Mouse (Mus musculus): ENCODE data around the gene Creg1.
A peak's percentile ranks its signal among the peaks of the same experiment; 100 is the strongest.

Gene Creg1

DNA sequence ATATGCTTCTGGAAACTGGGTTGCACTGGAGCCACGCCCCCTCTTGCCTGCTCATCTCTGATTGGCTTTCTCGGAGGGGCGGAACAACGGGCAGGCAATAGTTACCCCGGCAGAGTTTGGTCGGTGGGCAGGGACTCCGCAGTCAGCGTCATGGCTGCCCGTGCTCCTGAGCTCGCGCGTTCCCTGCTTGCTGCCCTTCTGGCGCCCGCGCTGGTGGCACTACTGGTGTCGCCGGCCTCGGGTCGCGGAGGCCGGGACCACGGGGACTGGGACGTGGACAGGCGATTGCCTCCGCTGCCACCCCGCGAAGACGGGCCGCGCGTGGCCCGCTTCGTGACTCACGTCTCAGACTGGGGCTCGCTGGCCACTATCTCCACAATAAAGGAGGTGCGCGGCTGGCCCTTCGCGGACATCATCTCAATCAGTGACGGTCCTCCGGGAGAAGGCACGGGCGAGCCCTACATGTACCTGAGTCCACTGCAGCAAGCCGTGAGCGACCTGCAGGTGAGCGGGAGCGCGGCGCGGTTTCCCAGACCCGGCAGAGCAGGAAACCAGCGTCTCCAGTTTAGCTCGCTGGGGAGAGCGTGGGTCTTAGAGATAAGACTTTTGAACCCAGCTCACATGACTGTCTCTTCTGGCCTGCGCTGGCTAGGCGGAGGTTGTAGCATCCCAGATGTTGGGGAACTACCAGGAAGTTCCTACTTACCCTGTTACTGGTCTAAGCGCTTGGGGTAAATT lies at the start of gene Creg1:
Creg1 (plus strand) TSS at position 112 of the 738 bp plus-strand sequence.
- peak; percentile 95 for DNase-seq

DNA sequence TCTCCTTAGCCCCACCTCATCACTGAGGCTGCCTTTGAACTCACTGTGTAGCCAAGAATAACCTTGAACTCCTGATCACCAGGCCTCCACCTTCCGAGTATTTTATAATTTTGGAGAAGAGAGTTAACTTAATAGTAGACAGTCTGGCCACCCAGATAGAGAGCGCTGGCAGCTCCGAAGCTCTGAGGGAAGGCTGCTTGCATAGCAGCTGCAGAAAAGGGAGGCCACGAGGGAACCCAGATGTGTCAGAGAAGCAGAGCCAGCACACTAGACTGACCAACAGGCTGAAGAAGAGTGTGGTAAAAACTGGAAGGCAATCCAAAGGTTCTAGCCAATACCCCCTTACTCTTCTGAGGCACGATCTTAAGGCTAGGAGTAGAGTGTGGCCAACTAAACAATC lies 49.7 kb upstream of the Creg1 start:
- no peak for DNase-seq

DNA sequence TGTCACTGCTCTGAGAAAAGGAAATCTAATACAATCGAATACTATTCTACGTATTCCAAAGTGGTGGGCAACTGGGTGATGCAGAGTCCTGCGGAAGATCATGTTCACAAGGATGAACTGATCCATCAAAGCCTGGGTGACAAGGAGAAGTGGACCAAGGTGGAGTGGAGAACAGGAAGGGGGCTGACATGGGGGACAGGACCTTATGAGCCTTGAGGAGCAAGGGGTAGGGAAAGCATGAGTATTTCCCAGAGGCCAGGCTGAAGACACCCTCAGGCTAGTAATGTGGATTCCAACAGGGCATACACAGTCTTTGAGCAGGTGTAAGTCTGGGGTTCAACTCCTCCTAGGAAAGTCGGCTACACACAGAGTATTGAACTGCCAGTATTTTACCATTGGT lies 47.1 kb upstream of the Creg1 start:
- no peak for DNase-seq

DNA sequence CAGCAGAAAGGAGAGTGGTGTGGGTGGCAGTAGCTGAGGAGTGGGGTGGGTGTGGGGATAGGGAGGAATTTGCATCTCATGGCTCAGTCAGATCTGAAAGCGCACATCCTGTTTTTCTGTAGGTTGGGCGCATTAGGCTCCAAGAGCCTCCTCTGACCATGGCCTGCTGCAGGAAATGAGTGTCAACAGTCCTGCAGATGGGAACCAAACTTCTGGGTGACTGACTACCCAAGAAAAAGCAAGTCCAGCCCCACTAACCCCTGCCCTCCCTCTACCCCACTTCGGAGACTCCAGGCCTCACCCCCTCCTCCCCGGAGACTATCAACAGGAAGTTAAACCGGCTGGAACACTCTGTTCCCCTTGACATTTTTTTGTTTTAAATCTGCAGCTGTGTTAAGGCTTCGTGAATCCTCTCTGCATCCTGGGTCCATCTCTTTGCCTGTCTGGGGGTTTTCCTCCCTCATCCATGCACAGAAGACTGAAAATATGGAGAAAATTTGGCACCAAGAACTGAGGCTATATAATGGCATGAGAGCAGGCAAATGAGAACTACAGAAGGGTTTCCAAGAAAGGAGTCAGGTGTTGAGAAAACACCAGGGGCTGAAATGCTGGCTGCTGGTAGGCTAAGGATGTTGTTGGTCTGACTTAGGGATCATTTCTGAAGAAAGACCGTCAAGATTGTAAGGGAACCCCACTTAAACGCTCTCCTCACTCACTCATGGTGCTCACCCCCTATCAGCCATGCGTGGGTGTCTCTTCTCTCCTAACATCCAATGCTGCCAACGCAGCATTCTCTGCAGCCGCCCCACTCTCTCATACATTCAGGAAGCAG lies 45.6 kb upstream of the Creg1 start:
- no peak for DNase-seq

DNA sequence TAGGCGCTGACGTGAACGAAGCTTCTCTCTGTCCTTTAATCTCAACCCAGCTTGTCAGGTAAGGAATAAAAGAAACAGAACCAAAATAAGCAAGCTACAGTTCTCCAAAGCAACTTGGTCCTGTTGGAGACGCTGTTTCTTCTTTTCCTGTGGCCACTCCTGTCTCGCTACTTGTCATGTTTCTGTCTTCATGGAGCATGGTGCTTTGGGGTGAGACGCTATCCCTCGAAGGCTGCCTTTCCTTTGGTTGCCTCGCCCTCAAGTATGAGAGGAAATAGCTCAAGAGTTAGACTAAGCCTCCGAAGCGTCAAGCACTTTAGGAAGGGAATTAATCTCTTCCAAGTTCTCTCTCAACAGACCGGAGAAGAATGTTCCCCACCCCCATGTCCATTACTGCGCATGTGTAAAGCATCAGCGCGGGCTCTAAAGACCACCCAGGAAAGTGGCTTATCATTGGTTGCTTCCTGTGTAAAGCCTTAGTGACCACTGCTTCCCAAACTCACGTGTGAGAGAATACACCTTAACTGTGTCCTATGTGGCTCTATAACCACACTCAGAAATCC lies 44.9 kb upstream of the Creg1 start:
- DNase-seq: no peak

DNA sequence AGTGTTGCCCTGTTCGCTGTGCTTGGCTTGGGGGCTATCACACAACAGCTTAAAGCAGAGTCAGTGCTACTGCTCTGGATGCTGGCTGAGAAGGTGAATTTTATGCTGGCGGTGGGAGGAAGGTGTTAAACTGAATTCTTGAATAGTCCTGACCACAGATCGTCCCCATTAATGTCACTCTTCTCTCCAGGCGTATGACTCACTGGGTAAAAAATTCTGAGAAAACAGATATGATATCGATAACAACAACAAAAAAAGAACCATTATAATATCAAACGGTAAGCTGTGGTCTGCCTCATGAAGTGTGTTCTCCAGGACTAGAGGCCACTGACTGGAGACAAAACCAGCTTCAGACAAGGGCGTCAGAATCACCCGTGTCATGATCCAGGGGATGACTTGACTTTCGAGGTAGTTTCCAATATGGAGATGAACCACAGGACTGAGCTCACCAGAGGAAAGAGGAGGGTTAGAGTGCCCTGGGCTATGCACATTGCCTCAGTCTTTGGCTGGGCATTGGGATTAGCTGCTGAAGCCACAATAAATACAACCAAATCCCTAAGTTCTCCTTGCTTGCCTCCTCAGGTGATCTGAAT lies 40.9 kb upstream of the Creg1 start:
- DNase-seq: no peak

DNA sequence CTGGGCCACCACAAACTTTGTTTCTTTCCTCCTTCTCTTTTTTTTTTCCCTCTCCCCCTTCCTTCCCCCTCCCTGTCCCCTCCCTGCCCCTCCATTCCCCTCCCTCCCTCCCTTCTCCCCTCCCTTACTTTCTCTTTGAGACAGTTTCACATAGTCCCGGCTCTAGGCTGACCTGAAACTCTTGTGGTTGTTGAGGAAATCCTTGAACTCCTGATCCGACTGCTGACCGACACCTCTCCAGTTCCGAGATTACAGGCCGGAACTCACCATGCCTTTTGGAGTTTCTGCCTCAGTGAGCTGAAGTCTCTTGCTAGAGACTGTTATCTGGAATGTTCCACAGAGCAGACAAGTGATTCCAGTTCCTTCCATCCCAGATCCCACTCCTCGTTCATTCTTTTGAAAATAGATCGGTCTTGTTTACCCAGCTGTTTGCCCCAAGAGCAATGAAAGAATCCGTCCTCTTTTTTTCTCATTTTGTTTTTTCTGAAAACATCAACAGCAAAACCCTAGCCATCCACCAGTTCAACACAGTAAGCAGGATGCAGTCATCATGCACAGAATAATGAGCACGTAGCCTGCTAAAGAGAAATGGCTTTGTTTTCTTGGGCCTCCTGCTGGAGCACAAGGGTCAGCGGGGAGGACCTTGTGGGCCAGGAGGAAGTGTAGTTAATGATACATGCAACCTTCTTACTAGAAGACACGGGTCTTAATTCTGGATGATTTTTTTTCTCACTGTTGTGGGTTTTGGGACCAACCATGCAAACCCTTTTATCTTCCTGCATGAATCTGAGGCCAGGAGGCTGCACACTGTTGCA lies 39.1 kb upstream of the Creg1 start:
- no peak for DNase-seq

DNA sequence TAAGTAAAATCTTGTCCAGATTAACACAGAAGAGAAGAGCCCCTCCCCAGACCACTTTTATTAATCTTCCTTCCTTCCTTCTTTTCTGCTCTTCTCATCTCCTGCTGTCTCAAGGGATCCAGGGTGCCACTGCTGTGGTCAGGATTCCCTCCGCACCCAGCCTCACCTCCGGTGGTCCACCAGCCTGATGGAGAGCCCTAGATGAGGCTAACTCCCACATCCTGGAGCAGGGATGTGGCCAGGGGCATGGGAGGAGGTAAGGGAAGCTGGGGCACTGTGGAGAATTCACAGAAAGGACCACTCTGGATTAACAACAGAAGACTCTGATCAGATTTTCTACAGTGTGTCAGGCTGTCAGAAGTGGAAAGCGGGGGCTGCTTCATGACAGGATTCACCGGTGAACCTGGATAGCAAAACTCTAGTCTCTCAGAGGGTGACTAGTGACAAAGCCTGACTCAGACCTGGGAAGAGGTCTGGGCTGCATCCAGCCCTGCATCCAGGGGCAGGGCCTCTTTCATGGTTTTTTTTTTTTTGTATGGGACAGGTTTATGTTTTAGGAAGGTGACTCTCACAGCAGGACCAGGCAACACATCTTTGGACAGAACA lies 38.4 kb upstream of the Creg1 start:
- no peak for DNase-seq

DNA sequence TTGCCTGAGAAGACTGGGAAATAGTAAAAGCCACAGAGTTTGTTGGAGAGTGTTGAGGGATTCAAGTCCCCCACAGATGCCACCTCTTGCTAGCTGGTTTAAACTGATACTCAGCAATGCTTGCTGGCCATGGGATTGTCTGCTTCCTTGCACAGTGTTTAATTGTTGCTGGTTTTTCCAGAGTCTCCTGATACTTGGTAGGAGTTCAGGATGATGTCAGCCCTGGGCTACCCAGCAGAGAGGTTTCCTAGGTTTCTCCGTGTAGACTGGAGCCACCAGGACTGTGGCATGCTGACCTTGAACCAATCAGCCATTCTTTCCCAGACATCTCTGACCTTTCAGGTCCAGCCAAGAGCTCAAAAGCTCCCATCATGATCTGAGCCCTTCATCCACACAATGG lies 36.6 kb upstream of the Creg1 start:
- DNase-seq: no peak

DNA sequence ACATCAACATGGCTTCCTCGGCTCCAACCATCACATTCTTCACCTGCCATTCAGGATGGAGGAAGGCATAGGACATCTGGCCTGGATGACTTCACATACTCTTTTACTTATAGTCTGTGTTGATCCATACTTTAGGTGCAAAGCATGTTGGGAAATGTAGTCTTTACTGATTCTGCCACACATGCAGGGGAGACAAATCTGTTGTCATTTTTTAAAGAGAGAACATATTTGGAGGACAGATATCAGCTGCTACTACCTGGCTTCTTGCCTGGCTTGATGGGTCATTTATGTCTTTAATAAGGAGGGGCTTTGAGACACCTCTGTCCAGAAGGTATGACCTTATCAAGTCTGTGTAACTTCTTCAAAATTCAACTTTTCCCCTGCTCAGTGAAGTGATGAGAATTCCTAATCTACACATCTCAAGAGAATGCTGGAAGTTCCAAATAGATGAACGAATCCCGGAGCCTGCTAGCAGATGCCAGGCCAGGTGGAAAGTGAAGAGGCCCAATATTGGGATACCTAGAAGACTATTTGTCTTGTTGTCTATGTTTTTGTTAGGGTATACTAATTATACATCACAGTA lies 35.4 kb upstream of the Creg1 start:
- DNase-seq: no peak

DNA sequence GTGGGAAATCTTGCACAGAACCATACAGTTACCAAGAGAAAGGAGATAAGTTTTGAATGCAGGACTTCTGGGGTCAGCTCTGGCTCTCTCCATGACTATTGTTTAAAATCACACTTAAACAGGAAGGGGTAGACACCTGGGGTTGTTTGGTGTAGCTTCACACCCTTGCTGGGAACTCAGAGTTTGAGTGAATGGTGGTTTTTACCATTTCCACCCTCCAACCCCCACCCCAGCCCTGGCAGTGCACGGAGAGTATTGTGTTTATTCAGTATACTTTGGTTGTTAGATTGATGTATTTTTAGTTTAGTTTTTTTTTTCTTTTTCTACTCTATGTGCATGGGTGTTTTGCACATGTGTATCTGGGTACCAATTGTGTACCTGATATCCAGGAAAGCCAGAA lies 33.4 kb upstream of the Creg1 start:
- no peak for DNase-seq

DNA sequence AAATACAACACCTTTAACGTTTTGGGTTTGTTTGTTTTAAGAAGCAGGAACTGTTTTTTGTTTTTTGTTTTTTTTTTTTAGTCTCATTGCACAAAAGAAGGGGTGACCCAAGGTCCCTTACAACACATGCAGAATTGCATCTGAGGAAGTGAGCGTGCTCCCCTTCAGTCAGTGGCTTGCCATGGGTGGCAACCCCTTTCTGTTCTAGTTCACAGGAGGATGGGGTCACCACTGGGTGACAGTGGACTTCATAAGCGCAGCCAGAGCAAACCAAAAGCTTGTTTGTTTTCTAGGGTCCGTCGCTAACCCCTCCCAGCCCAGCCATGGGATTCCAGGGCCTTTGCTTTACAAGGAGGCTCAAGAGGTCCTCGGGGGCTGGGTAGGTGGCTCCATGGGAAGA lies 32.0 kb upstream of the Creg1 start:
- DNase-seq: no peak

DNA sequence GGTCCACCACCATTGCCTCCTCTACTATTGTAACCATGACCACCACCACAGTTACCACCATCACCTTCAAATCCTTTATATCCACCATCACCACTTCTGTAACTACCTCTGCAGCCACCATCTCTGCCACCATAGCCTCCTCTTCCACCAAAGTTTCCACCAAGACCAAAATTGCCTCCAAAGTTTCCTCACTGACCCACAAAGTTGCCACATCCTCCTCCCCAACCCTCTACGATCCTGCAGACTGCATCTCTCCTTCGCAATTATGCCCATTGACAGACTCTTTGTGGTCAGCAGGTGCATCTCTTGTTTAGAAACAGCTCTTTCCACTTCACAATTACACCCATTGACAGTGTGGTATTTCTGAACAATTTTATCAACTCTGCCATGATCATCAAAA lies 28.7 kb upstream of the Creg1 start:
- no peak for DNase-seq

DNA sequence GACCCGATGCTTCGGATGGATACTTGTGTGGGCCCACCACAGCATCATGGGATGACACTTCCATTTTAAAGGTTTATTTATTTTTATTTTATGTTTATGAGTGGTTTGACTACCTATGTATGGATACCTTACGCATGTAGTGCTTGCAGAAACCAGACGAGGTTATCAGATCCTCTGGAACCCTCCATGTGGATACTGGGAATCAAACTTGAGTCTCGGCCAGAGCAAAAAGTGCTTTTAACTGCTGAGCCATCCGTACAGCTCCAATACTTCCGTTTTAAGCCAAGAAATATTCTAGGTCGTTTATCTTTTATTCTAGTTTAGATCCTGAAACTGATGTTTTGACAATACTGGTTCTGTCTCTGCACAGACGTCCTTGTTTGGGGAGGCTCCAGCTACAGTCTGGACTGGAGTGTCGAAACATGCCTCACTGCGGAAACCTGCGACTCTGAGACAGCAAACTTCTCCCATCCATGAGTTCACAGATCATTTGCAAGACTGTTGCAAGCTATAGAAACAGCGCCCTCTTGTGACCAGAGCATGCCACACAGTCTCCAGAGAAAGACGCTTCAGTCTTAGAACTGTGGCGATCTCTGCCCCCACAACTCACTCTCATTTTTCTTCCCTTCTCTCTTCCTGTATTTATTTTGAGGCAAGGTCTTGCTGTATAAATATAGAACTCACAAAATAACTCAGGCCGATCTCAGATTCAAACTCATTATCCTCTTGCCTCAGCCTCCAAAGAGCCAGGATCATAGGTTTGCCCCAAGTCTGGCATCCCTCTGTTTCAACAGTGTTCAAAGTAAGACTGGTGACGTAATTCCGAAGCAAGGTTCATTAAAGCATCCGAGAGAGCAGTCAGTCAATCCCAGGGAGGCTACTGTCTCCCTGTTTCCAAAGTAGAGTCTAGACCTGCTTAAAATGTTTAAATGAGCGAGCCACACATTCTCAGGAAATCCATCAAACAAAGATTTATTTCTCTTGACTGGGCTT lies 27.4 kb upstream of the Creg1 start:
- DNase-seq: peak; percentile 69

DNA sequence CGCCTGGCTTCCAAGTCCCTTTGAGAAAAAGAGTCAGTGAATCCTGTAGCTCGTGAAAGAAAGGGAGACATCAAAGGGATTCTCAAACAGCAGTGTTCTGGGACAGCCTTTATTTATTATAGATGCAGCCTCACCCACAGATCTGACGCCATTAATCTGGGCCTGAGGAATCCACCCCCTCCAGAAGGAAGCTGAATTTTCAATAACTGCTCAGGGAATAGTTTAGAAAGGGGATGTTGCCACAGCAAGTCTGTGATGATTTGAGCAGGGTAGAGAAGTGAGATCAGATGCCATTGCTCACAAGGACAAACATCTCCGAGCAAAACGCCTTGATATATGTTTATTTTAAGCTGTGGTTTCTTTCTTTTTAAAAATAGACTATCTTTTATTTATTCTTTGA lies 26.1 kb upstream of the Creg1 start:
- no peak for DNase-seq

DNA sequence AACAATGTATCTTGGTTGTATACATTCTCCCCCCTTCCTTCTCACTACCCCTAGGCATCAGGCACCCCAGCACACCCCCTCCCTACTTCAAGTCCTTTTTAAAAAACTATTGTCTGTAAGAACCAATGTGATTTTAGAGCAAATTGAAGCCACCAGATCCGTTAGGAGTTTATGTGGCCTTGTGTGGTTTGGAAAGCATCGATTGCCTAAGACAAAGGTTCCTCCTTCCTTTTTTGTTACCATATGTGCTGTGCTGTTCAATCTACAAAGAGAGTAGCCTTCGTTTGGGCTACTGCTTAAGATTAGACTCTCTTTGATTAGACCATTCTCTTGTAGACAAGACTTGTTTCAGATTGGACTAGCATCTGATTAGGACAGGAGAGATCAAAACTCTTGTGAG lies 25.7 kb upstream of the Creg1 start:
- no peak for DNase-seq

DNA sequence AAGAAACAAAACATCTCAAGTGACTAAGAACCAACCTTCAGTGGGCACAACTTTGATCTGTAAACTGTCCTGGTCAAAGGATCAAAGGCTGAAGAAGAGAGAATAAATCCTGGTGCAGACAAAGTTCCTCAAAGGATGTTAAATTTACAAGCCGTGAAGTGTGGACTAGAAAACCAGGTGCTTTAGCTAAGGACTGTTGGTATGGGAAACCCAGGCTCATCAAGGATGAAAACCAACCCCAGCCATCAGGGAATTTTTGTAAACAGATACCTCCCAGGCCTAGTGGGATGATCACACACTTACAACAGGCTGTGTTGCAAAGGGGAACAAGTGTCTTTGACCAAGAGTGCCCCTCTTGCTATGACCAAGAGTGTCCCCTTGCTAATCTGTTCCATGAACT lies 24.6 kb upstream of the Creg1 start:
- DNase-seq: no peak

DNA sequence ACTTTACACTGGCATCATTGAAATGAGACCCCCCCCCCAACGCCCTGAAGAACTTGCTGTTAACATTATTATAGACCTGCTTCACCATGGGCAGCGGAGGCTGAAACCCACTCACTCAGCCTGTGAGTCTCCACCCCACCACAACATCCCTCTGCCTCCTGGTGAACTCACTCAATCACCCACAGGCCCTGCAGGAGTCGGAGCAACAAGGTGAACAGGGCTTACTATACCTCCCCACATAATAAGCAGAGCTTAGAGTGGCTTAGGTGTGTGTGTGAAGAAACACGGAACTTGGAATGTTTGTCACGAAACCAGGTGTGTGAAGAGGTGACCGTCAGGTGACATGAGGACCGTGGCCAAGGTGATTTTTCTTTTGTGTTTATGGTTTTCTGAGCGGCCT lies 21.6 kb upstream of the Creg1 start:
- DNase-seq: no peak

DNA sequence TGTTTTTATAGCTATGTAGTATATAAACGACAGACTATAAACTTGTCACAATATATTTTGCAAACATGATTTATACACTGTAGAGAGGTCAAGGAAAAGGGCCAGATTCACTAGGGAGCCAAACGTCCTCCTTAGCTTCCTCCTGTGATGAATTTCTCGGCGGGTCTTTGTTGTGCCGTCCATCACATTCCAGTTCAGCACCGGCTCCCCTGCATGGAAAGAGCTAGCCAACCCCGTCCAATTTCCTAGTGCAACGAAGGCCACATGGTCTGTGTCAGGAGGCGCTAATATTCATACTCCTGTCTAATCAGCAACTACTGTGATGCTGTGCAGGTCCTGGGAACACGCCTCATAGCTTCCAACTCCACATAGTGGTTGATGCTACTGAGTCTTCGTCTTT lies 15.5 kb upstream of the Creg1 start:
- DNase-seq: no peak

DNA sequence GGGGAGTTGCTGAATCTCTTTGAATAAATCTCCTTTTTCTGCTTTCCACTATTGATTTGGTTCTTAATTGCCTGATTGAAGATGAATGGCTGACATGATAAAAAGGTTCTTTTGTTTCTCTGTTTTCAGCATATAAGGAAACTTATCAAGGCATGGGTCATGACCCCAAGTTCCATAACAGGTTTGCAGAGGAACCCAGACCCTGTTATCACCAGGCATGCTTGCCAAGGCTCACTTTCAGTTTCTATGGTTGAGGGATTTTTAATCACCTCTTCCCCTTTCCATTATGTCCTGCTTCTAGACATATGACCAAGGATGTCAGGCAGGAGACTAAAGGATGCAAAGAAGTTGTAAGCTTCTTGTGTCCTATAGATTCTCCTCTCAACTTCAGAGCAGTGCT lies 12.4 kb upstream of the Creg1 start:
- no peak for DNase-seq

DNA sequence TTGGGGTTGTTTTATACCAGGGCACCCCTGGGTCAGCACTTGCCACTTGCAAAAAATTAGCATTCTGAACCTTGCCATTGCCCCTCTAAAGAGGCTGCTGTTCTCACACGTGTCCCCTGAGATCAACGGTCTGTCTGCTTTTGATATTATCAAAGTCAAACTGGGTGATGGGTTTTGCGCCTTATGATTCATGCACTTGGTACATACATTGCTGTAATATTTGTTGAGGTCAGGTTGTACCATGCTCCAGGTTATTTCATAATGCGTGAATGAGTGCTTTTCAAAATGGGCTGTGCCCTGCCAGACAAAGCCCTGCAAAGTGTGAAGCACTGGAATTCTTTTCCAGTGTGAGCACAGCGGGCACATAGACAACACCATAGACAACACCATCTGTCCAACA lies 11.7 kb upstream of the Creg1 start:
- DNase-seq: no peak

All from cerebellum, adult 9-11 months (tissue).